Mouse (Mus musculus): ENCODE measurements around the gene Gm11042.

DNA sequence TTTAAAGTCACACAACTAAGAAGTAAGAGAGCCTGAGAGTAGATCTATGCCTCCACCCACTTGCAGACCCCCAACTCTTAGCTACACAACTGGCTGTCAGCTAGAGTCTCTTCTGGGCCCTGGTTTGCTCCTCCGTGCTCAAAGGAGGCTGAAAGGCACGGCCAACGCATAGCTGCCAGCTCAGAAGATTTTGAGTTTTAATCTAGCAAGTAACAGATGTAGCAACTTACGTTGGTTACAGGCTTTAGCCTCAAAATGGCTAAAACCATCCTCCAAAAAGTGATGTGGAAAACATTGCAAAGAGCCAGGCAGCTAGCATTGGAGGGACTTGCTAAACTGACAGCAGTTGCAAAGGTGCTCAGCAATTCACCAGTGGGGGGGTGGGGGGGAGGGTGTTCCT, 25.2 kb downstream of the Gm11042 start:
- TF ChIP-seq CTCF (IDR thresholded peaks at IDR 0.05; ENCODE audit: borderline replicate concordance, extremely low read depth, insufficient read depth, insufficient read length) (no peak), POLR2A (IDR thresholded peaks at IDR 0.05; ENCODE audit: borderline replicate concordance, extremely low read depth, insufficient read depth, insufficient read length, poor library complexity, severe bottlenecking) (no peak)
